Mouse (Mus musculus): ENCODE data around the gene Wdr95. TPM values are rescaled to one million over a fixed set of nuclear protein-coding genes. Genes with fewer than 3 reads are reported as not detected.

Gene Wdr95
- polyA plus RNA-seq, 1 experiment: not detected

DNA sequence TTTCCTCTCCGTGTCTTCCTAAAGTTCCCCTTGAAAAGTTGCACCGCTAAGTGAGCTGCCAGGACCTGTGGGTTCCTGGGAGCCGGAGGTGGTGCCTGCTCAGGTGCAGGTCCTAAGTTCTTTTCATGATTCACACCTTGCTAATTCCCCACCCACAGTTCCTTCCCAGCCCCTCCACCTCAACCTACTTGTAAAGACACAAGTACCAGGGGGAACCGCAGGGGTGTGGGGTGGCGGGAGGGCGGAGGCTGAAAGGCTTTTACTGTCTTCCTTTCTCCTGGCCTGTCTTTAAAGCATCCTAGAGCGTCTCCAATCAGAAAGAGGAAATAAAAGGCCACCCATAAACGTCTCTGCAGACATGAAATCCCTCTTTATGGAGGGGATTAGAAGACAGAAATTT, 55.0 kb downstream of the Wdr95 start:
- WGBS: 80% methylated on average over 8 of the region's 8 CpGs
- TF ChIP-seq CTCF (IDR thresholded peaks at IDR 0.05; ENCODE audit: insufficient read depth, low read depth, low read length) (no peak), POLR2A (IDR thresholded peaks at IDR 0.05; ENCODE audit: insufficient read depth, low read depth, low read length) (no peak)
- Histone ChIP-seq H3K4me3 (ENCODE audit: insufficient read depth, low read depth, low read length) (no peak overlapping the region), H3K27ac (ENCODE audit: insufficient read depth, low read depth, low read length) (no peak overlapping the region), H3K4me1 (ENCODE audit: control insufficient read depth, insufficient read depth, low read length) (0 out of 2 replicates have a peak, but pooled peaks cover 2% of the 10 kb centered on the region)

- 86% methylated on average over 8 of the region's 8 CpGs for WGBS
- no peak for TF ChIP-seq POLR2A (IDR thresholded peaks at IDR 0.05; ENCODE audit: insufficient read depth, low read depth, low read length)
- TF ChIP-seq CTCF (IDR thresholded peaks at IDR 0.05; ENCODE audit: insufficient read depth, low read depth, low read length): no peak
- Histone ChIP-seq H3K4me1 (ENCODE audit: control insufficient read depth, insufficient read depth, low read length) (0 out of 2 replicates have a peak, but pooled peaks cover 2% of the 10 kb centered on the region), H3K4me3 (ENCODE audit: insufficient read depth, low read depth, low read length) (no peak overlapping the region), H3K27ac (ENCODE audit: insufficient read depth, low read depth, low read length) (no peak overlapping the region)
These were observed 55.7 kb downstream of the Wdr95 start for GRCm38 (mm10) chr5:149584154-149584655.

GRCm38 (mm10) chr5:149585231-149585630, 56.8 kb downstream of the Wdr95 start:
- Histone ChIP-seq H3K27ac (ENCODE audit: insufficient read depth, low read depth, low read length) (no peak overlapping the region), H3K4me1 (ENCODE audit: control insufficient read depth, insufficient read depth, low read length) (peaks cover 5% of the 10 kb centered on the region; the same call in 1 of the 2 replicates), H3K4me3 (ENCODE audit: insufficient read depth, low read depth, low read length) (no peak overlapping the region)
- WGBS: 100% methylated on average over 1 of the region's 1 CpGs
- TF ChIP-seq CTCF (IDR thresholded peaks at IDR 0.05; ENCODE audit: insufficient read depth, low read depth, low read length) (no peak), POLR2A (IDR thresholded peaks at IDR 0.05; ENCODE audit: insufficient read depth, low read depth, low read length) (no peak)

DNA sequence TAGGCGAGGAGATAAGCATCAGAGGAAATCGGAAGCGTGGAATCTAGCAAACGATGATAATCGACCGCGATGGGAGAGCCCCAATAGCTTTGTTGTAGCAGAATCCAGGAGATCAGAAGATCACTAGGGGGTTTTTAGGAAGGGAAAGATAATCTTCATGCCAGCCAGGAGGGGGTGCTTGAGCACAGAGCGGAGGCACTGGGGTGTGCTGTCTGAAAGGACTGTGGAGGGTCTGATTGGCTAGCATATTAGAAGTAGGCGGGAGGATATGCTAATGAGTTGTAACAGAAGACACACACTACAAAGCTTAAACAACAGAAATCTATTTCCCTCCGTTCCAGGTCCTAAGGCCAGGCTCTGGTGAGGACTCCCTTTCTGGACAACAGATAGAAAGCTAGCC, 57.4 kb downstream of the Wdr95 start:
- no peak for TF ChIP-seq CTCF (IDR thresholded peaks at IDR 0.05; ENCODE audit: insufficient read depth, low read depth, low read length)
- no peak overlapping the region for H3K4me3 ChIP-seq (ENCODE audit: insufficient read depth, low read depth, low read length)
- no peak overlapping the region for H3K27ac ChIP-seq (ENCODE audit: insufficient read depth, low read depth, low read length)
- peaks cover 5% of the 10 kb centered on the region; the same call in 1 of the 2 replicates for H3K4me1 ChIP-seq (ENCODE audit: control insufficient read depth, insufficient read depth, low read length)
- 74% methylated on average over 10 of the region's 10 CpGs for WGBS

- Histone ChIP-seq H3K4me3 (ENCODE audit: insufficient read depth, low read depth, low read length) (no peak overlapping the region), H3K27ac (ENCODE audit: insufficient read depth, low read depth, low read length) (no peak overlapping the region), H3K4me1 (ENCODE audit: control insufficient read depth, insufficient read depth, low read length) (peaks cover 5% of the 10 kb centered on the region; the same call in 1 of the 2 replicates)
- TF ChIP-seq POLR2A (IDR thresholded peaks at IDR 0.05; ENCODE audit: insufficient read depth, low read depth, low read length) (no peak), CTCF (IDR thresholded peaks at IDR 0.05; ENCODE audit: insufficient read depth, low read depth, low read length) (no peak)
- 93% methylated on average over 11 of the region's 11 CpGs for WGBS
These were observed 58.9 kb downstream of the Wdr95 start for GRCm38 (mm10) chr5:149587327-149587895.

DNA sequence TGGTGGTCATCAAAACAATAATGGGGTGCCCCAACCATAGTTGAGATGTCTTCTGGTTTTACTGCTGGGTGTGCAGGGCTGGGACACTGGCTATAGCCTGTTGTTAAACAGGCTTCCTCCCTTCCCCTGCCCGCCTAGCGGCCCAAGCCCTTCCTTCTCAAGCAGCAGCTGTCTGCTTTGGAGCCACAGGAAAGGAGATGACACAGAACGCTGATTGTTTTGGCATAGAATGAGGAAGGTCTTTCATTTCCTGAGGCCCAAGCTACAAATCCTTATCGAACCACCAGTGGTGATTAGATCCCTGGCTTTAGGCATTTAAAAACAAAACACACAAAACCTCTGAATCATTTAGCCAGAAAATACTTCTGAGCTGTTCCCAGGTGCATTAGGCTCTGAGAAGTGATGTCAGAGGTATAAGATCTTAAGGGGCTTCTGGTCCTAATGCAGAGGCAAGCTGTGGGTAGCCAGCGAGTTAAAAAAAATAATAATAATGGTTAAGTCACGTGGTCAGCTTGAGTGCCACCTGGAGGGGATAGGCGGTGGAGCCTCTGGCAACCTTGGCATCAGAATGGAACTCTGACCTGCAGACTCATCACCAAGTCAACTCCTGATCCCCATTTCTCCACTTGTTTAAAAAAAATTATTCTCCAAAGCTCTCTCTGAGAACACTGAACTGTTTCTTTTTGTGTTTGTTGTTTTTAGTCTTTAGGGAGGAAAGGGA, 60.5 kb downstream of the Wdr95 start:
- H3K4me1 ChIP-seq (ENCODE audit: control insufficient read depth, insufficient read depth, low read length): peaks cover 3% of the 10 kb centered on the region; the same call in 1 of the 2 replicates
- 58% methylated on average over 7 of the region's 7 CpGs for WGBS
- no peak for TF ChIP-seq CTCF (IDR thresholded peaks at IDR 0.05; ENCODE audit: insufficient read depth, low read depth, low read length)
- no peak for TF ChIP-seq POLR2A (IDR thresholded peaks at IDR 0.05; ENCODE audit: insufficient read depth, low read depth, low read length)
- no peak overlapping the region for H3K4me3 ChIP-seq (ENCODE audit: insufficient read depth, low read depth, low read length)
- no peak overlapping the region for H3K27ac ChIP-seq (ENCODE audit: insufficient read depth, low read depth, low read length)

- TF ChIP-seq CTCF (IDR thresholded peaks at IDR 0.05; ENCODE audit: insufficient read depth, low read depth, low read length) (no peak), POLR2A (IDR thresholded peaks at IDR 0.05; ENCODE audit: insufficient read depth, low read depth, low read length) (no peak)
- Histone ChIP-seq H3K4me3 (ENCODE audit: insufficient read depth, low read depth, low read length) (no peak overlapping the region), H3K4me1 (ENCODE audit: control insufficient read depth, insufficient read depth, low read length) (peaks cover 3% of the 10 kb centered on the region; the same call in 1 of the 2 replicates), H3K27ac (ENCODE audit: insufficient read depth, low read depth, low read length) (no peak overlapping the region)
- WGBS: 58% methylated on average over 3 of the region's 3 CpGs
These were observed 61.5 kb downstream of the Wdr95 start for GRCm38 (mm10) chr5:149589932-149590331.

- 93% methylated on average over 3 of the region's 3 CpGs for WGBS
- H3K27ac ChIP-seq (ENCODE audit: insufficient read depth, low read depth, low read length): no peak overlapping the region
- no peak for TF ChIP-seq POLR2A (IDR thresholded peaks at IDR 0.05; ENCODE audit: insufficient read depth, low read depth, low read length)
- TF ChIP-seq CTCF (IDR thresholded peaks at IDR 0.05; ENCODE audit: insufficient read depth, low read depth, low read length): no peak
- peaks cover 9% of the 10 kb centered on the region; the same call in 1 of the 2 replicates for H3K4me1 ChIP-seq (ENCODE audit: control insufficient read depth, insufficient read depth, low read length)
- H3K4me3 ChIP-seq (ENCODE audit: insufficient read depth, low read depth, low read length): no peak overlapping the region
These were observed 65.7 kb downstream of the Wdr95 start for GRCm38 (mm10) chr5:149594215-149594614.

DNA sequence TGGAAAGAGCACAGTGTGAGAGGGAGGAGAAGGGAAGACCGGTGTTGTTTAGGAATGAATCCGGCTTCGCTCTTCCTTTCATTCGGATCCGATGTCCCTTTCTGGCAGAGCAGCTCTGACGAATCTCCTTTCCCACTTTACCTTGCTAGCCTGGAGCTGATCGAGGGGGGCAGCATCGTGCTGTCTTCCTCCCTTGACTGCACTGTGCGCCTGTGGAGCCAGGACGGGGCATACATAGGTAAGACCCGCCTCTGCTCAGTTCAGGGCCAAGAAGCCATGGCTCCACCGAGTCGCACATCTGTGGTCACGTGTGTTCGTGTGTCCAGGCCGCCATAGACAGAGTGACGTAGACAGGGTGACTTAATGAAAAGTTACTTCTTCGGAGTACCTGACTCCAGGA, 68.9 kb downstream of the Wdr95 start:
- no peak overlapping the region for H3K27ac ChIP-seq (ENCODE audit: insufficient read depth, low read depth, low read length)
- no peak for TF ChIP-seq CTCF (IDR thresholded peaks at IDR 0.05; ENCODE audit: insufficient read depth, low read depth, low read length)
- no peak for TF ChIP-seq POLR2A (IDR thresholded peaks at IDR 0.05; ENCODE audit: insufficient read depth, low read depth, low read length)
- H3K4me3 ChIP-seq (ENCODE audit: insufficient read depth, low read depth, low read length): no peak overlapping the region
- peaks cover 9% of the 10 kb centered on the region; the same call in 1 of the 2 replicates for H3K4me1 ChIP-seq (ENCODE audit: control insufficient read depth, insufficient read depth, low read length)
- 64% methylated on average over 18 of the region's 18 CpGs for WGBS

Data from olfactory bulb, adult 2 months (tissue).